Mouse (Mus musculus) hindbrain, embryonic 15.5 days (tissue): ENCODE measurements around the gene Tiam2. TPM values are rescaled to one million over a fixed set of nuclear protein-coding genes. Genes with fewer than 3 reads are reported as not detected.

ENCODE experiments used
- ATAC-seq: fragments of 200-750 bp; cut with Nextera tagmentation; 2 replicates; pipeline ENCODE4 v1.8.0; 2017; ENCODE audit warnings: low read depth, moderate number of reproducible peaks, moderate TSS enrichment; ENCODE audit not compliant: low FRiP score
- H3K27ac ChIP-seq: fragments of 300-500 bp; sonication (generic); replicated peaks from 2 replicates; pipeline ENCODE4 v1.5.1; 2015; ENCODE audit warnings: mild to moderate bottlenecking, inconsistent platforms
- H3K27me3 ChIP-seq: fragments of 300-500 bp; sonication (generic); 2 replicates; pipeline ENCODE4 v1.6.1; 2015; ENCODE audit warnings: control low read depth, inconsistent platforms
- H3K36me3 ChIP-seq: fragments of 300-500 bp; sonication (generic); 2 replicates; pipeline ENCODE4 v1.6.1; 2015; ENCODE audit warnings: control low read depth, inconsistent platforms
- H3K4me1 ChIP-seq: fragments of 300-500 bp; sonication (generic); replicated peaks from 2 replicates; pipeline ENCODE4 v1.6.1; 2015; ENCODE audit warnings: control low read depth, inconsistent platforms
- H3K4me2 ChIP-seq: fragments of 300-500 bp; sonication (generic); 2 replicates; pipeline ENCODE4 v1.6.1; 2015; ENCODE audit warnings: moderate library complexity, mild to moderate bottlenecking, inconsistent platforms
- H3K4me3 ChIP-seq: fragments of 300-500 bp; sonication (generic); 2 replicates; pipeline ENCODE4 v1.5.1; 2015; ENCODE audit warnings: mild to moderate bottlenecking, inconsistent platforms
- H3K9ac ChIP-seq: fragments of 300-500 bp; sonication (generic); 2 replicates; pipeline ENCODE4 v1.6.1; 2015; ENCODE audit warnings: inconsistent platforms
- H3K9me3 ChIP-seq: fragments of 300-500 bp; sonication (generic); 2 replicates; pipeline ENCODE4 v1.6.1; 2016; ENCODE audit warnings: control low read depth, inconsistent platforms
- WGBS: fragments of 180-500 bp; shearing (Covaris S2); methylation state at CpG from one replicate; pipeline ENCODE4 v1.1.7; 2015; 5-methylcytosine and 5-hydroxymethylcytosine counted together
- polyA plus RNA-seq: library from polyadenylated mRNA; unstranded; fragments of >200 nt; fragmentation: Nextera tagmentation; extraction: Ambion mirVana; gene quantifications from 2 replicates; pipeline ENCODE4 v1.2.1, GENCODE M21; 2015

Tiam2 gene
- polyA plus RNA-seq, 1 experiment from 2014 or later = 7.3 TPM

DNA sequence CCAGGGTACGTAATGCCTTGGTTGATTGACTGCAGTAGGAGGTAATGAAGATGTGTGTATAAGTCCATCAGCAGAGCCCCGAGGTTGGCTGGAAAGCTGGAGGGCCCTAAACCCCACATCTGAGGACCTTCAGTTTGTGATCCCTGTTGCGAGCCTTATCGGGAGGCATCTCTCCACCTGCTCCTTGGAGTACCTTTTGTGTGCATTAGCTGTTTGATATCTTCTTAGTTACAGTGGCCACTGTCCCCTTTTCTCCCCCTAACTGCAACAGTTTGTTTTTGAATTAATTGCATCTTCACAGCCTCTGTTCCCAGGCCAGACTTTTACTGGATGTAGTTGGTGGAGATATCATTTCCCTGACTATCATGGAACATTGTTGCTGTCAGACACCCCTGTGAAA, 10.8 kb upstream of the Tiam2 start:
- Histone ChIP-seq H3K4me3 (no peak overlapping the region), H3K4me2 (no peak overlapping the region), H3K4me1 (peaks cover 9% of the 10 kb centered on the region; the same call in 1 of the 2 replicates), H3K36me3 (no peaks in the 10 kb centered on the region), H3K9me3 (no peaks in the 10 kb centered on the region), H3K27me3 (no peaks in the 10 kb centered on the region), H3K9ac (no peak overlapping the region), H3K27ac (no peak overlapping the region)
- no peak for ATAC-seq
- whole genome bisulfite sequencing = 82% methylated on average over 4 of the region's 4 CpGs

- H3K9me3 ChIP-seq = no peaks in the 10 kb centered on the region
- 0 out of 2 replicates have a peak overlapping the region, but pooled peaks have one; percentile 42 for H3K27ac ChIP-seq
- H3K4me3 ChIP-seq = peak overlapping the region; percentile 50
- under 1% methylated on average over 25 of the region's 25 CpGs for WGBS
- peak overlapping the region; percentile 89 for H3K4me2 ChIP-seq
- no peaks in the 10 kb centered on the region for H3K36me3 ChIP-seq
- H3K9ac ChIP-seq = peak overlapping the region; percentile 42
- H3K27me3 ChIP-seq = peaks cover 25% of the 10 kb centered on the region
- peak; percentile 42; the same call in 1 of the 2 replicates for ATAC-seq
- H3K4me1 ChIP-seq = peaks cover 26% of the 10 kb centered on the region
Observed at GRCm38 (mm10) chr17:3326903-3327279, 518 bp downstream of the Tiam2 start.

DNA sequence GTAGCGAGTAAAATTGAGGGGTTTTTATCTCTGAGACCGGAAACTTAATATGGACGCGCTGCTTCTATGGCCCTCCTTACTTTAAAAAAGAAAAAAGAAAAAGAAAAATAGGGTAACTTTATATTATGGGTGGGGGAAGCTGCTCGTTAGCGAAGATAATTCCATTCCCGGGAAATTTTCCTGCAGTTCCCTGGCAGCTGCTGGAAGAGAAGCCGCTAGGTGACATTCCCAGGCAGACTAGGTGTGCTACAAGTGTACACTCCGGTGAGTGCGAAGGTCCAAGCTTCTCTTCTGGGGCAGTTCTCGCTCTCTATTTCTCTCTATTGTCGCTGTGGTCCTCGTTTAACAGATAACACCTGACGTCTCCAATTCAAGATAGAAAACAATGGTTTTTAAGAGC, 962 bp downstream of the Tiam2 start:
- peaks cover 30% of the 10 kb centered on the region for H3K4me1 ChIP-seq
- peak overlapping the region; percentile 89 for H3K4me2 ChIP-seq
- H3K27ac ChIP-seq = no peak overlapping the region
- WGBS = 6% methylated on average over 14 of the region's 14 CpGs
- peak overlapping the region; percentile 50 for H3K4me3 ChIP-seq
- H3K9ac ChIP-seq = no peak overlapping the region; the same call in 1 of the 2 replicates
- ATAC-seq = no peak
- H3K9me3 ChIP-seq = no peaks in the 10 kb centered on the region
- peaks cover 25% of the 10 kb centered on the region for H3K27me3 ChIP-seq
- no peaks in the 10 kb centered on the region for H3K36me3 ChIP-seq

DNA sequence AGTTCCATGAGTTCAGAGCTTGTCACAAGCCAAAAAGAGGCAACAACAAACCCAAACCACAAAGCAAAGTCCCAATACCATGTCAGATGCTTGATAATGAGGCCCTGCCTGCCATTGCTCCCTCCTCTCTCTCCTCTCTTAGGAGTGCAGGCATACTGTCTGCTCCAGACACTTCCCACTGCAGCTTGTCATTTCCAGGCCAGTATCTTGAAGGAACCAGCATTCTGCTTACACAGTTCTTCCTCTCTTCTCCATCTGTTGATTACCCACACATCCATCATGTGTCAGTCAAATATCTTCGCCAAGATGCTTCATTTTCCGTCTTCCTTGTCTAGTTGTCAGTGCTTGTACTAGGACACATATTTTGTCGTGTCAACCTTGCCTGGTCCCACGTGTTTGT, 2.4 kb downstream of the Tiam2 start:
- 72% methylated on average over 4 of the region's 4 CpGs for WGBS
- Histone ChIP-seq H3K27ac (no peak overlapping the region), H3K9me3 (no peaks in the 10 kb centered on the region), H3K9ac (no peak overlapping the region), H3K4me2 (no peak overlapping the region), H3K4me1 (peaks cover 30% of the 10 kb centered on the region), H3K36me3 (no peaks in the 10 kb centered on the region), H3K4me3 (no peak overlapping the region), H3K27me3 (peaks cover 25% of the 10 kb centered on the region)
- ATAC-seq = no peak

DNA sequence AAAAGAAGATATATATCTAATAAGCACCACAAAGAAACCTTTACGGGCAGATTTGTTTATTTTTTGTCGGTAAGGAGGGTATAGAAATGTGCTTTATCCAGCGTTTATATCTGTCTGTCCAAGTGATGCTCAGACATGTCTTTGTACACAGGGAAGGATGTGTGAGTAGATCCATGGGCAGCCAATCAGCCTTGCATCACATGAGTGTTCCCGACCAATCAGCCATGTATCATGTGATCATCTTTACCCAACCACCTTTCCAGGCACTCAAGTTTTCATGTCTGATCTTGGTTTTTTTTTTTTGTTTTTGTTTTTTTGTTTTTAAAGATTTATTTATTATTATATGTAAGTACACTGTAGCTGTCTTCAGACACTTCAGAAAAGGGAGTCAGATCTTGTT, 3.1 kb downstream of the Tiam2 start:
- H3K27me3 ChIP-seq = peaks cover 25% of the 10 kb centered on the region
- H3K4me1 ChIP-seq = peaks cover 30% of the 10 kb centered on the region
- no peak overlapping the region for H3K27ac ChIP-seq
- ATAC-seq = no peak
- no peak overlapping the region for H3K9ac ChIP-seq
- no peak overlapping the region for H3K4me3 ChIP-seq
- WGBS = 94% methylated on average over 4 of the region's 4 CpGs
- no peak overlapping the region for H3K4me2 ChIP-seq
- no peaks in the 10 kb centered on the region for H3K36me3 ChIP-seq
- no peaks in the 10 kb centered on the region for H3K9me3 ChIP-seq

DNA sequence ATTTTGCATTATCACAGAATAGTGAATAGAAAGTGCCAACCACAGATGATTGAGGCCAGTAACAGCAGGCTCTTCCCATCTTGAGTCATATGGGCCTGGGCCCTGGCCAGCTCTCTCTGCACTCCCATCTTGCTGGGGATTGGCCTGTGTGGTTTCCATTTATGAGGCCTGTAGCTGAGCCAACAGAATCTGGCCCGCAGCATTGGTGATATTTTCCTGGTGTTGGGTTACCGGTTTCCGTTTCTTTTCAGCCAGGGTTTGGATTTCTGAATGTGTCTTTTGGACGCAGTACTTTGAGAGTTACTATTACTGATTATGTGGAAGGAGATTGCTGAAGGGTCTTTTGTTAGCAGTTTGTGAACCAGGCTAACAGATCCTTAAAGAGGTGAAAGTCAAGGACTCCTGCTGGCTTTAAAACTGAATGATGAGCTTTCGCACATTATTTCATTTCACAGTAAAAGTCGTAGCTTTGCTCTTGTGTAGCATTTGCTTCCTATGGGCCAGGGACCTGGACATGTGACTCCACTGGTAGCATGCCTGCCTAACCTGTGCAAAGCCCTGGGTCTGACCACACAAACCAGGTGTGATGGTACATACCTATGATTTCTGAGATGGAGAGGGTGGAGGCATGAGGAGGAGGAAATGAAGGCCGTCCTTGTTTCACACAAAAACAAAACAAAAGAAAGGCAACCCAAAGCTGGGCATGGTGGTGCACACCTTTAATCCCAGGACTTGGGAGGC, 5.5 kb downstream of the Tiam2 start:
- Histone ChIP-seq H3K27ac (no peak overlapping the region), H3K9me3 (no peaks in the 10 kb centered on the region), H3K9ac (no peak overlapping the region), H3K4me1 (peaks cover 19% of the 10 kb centered on the region), H3K27me3 (peaks cover 14% of the 10 kb centered on the region), H3K4me3 (no peak overlapping the region), H3K36me3 (no peaks in the 10 kb centered on the region), H3K4me2 (no peak overlapping the region)
- no peak for ATAC-seq
- WGBS = 71% methylated on average over 7 of the region's 7 CpGs

GRCm38 (mm10) chr17:3336161-3336739, 9.9 kb downstream of the Tiam2 start:
- WGBS = 80% methylated on average over 7 of the region's 7 CpGs
- H3K4me3 ChIP-seq = no peak overlapping the region
- peak overlapping the region; percentile 44 for H3K27ac ChIP-seq
- ATAC-seq = no peak
- H3K4me2 ChIP-seq = no peak overlapping the region
- H3K9me3 ChIP-seq = no peaks in the 10 kb centered on the region
- H3K4me1 ChIP-seq = peaks cover 18% of the 10 kb centered on the region
- H3K36me3 ChIP-seq = no peaks in the 10 kb centered on the region
- H3K9ac ChIP-seq = no peak overlapping the region
- H3K27me3 ChIP-seq = no peaks in the 10 kb centered on the region

- Histone ChIP-seq H3K27ac (peak overlapping the region; percentile 44), H3K9me3 (no peaks in the 10 kb centered on the region), H3K4me1 (peaks cover 12% of the 10 kb centered on the region), H3K36me3 (no peaks in the 10 kb centered on the region), H3K27me3 (no peaks in the 10 kb centered on the region), H3K4me3 (no peak overlapping the region), H3K4me2 (no peak overlapping the region), H3K9ac (no peak overlapping the region)
- peak; percentile 71 for ATAC-seq
- WGBS = 60% methylated on average over 7 of the region's 7 CpGs
Observed at GRCm38 (mm10) chr17:3336887-3337524, 10.6 kb downstream of the Tiam2 start.

GRCm38 (mm10) chr17:3337525-3337888, 11.1 kb downstream of the Tiam2 start:
- no peaks in the 10 kb centered on the region for H3K9me3 ChIP-seq
- peaks cover 10% of the 10 kb centered on the region; the same call in 1 of the 2 replicates for H3K4me1 ChIP-seq
- H3K27me3 ChIP-seq = no peaks in the 10 kb centered on the region
- WGBS = 70% methylated on average over 4 of the region's 4 CpGs
- ATAC-seq = peak; percentile 73
- no peak overlapping the region for H3K4me2 ChIP-seq
- H3K36me3 ChIP-seq = no peaks in the 10 kb centered on the region
- no peak overlapping the region for H3K9ac ChIP-seq
- H3K27ac ChIP-seq = peak overlapping the region; percentile 44; the same call in 1 of the 2 replicates
- no peak overlapping the region for H3K4me3 ChIP-seq

DNA sequence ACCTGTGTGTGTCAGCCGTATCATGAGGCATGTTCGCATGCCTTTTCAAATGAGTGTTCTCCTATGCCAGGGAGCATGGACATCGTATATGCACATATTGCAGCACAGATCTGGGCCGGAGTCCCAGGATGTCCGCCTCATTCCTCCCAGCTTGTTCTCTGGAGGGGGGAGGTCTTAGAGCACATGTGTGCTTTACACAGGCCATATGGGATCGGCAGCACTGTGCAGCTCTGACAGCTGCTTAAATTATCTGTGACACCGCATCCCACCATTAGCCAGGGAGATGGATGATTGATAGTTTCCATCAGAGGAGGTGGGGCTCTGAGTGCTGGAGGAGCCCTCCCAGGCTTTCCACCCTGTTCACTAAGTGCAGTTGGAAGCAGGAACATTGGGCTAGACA, 12.4 kb downstream of the Tiam2 start:
- Histone ChIP-seq H3K9me3 (no peaks in the 10 kb centered on the region), H3K4me3 (no peak overlapping the region), H3K27me3 (no peaks in the 10 kb centered on the region), H3K9ac (no peak overlapping the region), H3K36me3 (no peaks in the 10 kb centered on the region), H3K27ac (no peak overlapping the region), H3K4me2 (no peak overlapping the region), H3K4me1 (peaks cover 10% of the 10 kb centered on the region; the same call in 1 of the 2 replicates)
- WGBS = 36% methylated on average over 7 of the region's 7 CpGs
- peak; percentile 73 for ATAC-seq

- H3K27me3 ChIP-seq = no peaks in the 10 kb centered on the region
- 0 out of 2 replicates have a peak, but pooled peaks have one; percentile 23 for ATAC-seq
- peaks cover 11% of the 10 kb centered on the region; the same call in 1 of the 2 replicates for H3K4me1 ChIP-seq
- peak overlapping the region; percentile 21 for H3K27ac ChIP-seq
- H3K36me3 ChIP-seq = no peaks in the 10 kb centered on the region
- H3K9ac ChIP-seq = no peak overlapping the region
- H3K4me2 ChIP-seq = no peak overlapping the region
- WGBS = 50% methylated on average over 7 of the region's 7 CpGs
- H3K9me3 ChIP-seq = no peaks in the 10 kb centered on the region
- no peak overlapping the region for H3K4me3 ChIP-seq
Observed at GRCm38 (mm10) chr17:3344872-3345271, 18.5 kb downstream of the Tiam2 start.

- ATAC-seq = peak; percentile 44; the same call in 1 of the 2 replicates
- Histone ChIP-seq H3K36me3 (no peaks in the 10 kb centered on the region), H3K4me3 (no peak overlapping the region), H3K27me3 (no peaks in the 10 kb centered on the region), H3K4me2 (no peak overlapping the region), H3K9me3 (no peaks in the 10 kb centered on the region), H3K9ac (no peak overlapping the region), H3K4me1 (peaks cover 11% of the 10 kb centered on the region; the same call in 1 of the 2 replicates), H3K27ac (0 out of 2 replicates have a peak overlapping the region, but pooled peaks have one; percentile 21)
- 59% methylated on average over 12 of the region's 12 CpGs for WGBS
Observed at GRCm38 (mm10) chr17:3345276-3345885, 19.0 kb downstream of the Tiam2 start.
